Mouse (Mus musculus): ENCODE measurements around the gene Sirpa.

DNA sequence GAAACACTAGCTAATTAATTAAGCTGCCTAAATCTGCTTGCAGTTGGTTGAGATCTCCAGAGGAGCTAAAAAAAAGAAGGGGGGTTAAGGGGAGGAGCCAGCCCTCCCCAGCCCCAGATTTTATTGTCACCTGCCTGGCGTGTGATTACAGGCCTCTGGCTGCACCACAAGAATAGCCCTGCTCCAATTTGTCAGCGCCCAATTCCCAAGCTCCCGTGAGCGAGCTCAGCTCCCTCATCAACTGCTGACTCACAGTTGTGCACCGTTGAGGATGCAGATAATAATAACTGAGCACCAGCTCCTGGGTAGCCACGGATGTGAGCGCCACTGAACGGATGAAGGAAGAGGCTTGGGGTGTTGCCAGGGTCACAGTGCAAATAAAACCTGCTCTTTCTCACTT is 13.6 kb downstream of the Sirpa start:
- no peak for TF ChIP-seq CTCF (conservative IDR thresholded peaks at IDR 0.05; ENCODE audit: low read length)
- no peak for TF ChIP-seq POU5F1 (IDR thresholded peaks at IDR 0.05; ENCODE audit: borderline replicate concordance, low read length)
